Mouse (Mus musculus) erythroid progenitor cell, adult 5-6 weeks (primary cell): ENCODE data around the gene Myd88. TPM values are rescaled to one million over a fixed set of nuclear protein-coding genes. Genes with fewer than 3 reads are reported as not detected.

Experiments
- ATAC-seq: replicated peaks from 2 replicates; pipeline ENCODE4 v1.8.0; 2016; ENCODE audit warnings: moderate number of reproducible peaks, mild to moderate bottlenecking, moderate TSS enrichment, inconsistent platforms; ENCODE audit not compliant: poor library complexity, low FRiP score, severe bottlenecking
- total RNA-seq, 2 experiments: library from RNA; stranded (forward) in 1 of 2; stranded (reverse) in 1 of 2; fragments of 150-400 nt in 1 of 2; fragments of 186-747, 209-891 nt in 1 of 2; gene quantifications; 2 replicates each; pipeline versions ENCODE4 v1.2.3 to v1.2.4; 2015 to 2017; ENCODE audit warnings: low replicate concordance in 2 of 2

Myd88 gene
- total RNA-seq, 2 experiments from 2014 or later = 14.0 to 22.6 TPM

- no peak for ATAC-seq
Measured at GRCm38 (mm10) chr9:119309067-119309466, 32.1 kb downstream of the Myd88 start.

GRCm38 (mm10) chr9:119305863-119306262, 35.3 kb downstream of the Myd88 start:
- no peak for ATAC-seq

GRCm38 (mm10) chr9:119298563-119298962, 42.6 kb downstream of the Myd88 start:
- ATAC-seq = no peak

- no peak for ATAC-seq
Measured at GRCm38 (mm10) chr9:119297696-119298095, 43.5 kb downstream of the Myd88 start.

- ATAC-seq = no peak
Measured at GRCm38 (mm10) chr9:119290791-119291190, 50.4 kb downstream of the Myd88 start.

Other genes with a start within 250 kb of the Myd88 start
- not detected in 2 replicates for gene Plcd1, start 247.9 kb downstream of the Myd88 start, total RNA-seq (2015; ENCODE audit: low replicate concordance)
- not detected in 2 replicates for gene Plcd1, start 247.9 kb downstream of the Myd88 start, total RNA-seq (2017; ENCODE audit: low replicate concordance)
- gene Dlec1, start 238.9 kb downstream of the Myd88 start, total RNA-seq (2015; ENCODE audit: low replicate concordance) = 0.36 TPM in 1 of 2 replicates, not detected in the other
- gene Dlec1, start 238.9 kb downstream of the Myd88 start, total RNA-seq (2017; ENCODE audit: low replicate concordance) = not detected in 2 replicates
- not detected in 2 replicates for gene Acaa1b, start 184.3 kb downstream of the Myd88 start, total RNA-seq (2015; ENCODE audit: low replicate concordance)
- gene Acaa1b, start 184.3 kb downstream of the Myd88 start, total RNA-seq (2017; ENCODE audit: low replicate concordance) = not detected in 2 replicates
- not detected in 2 replicates for gene Gm47289, start 182.2 kb downstream of the Myd88 start, total RNA-seq (2015; ENCODE audit: low replicate concordance)
- gene Gm47289, start 182.2 kb downstream of the Myd88 start, total RNA-seq (2017; ENCODE audit: low replicate concordance) = not detected in 2 replicates
- not detected in 2 replicates for gene Slc22a13, start 132.3 kb downstream of the Myd88 start, total RNA-seq (2015; ENCODE audit: low replicate concordance)
- not detected in 2 replicates for gene Slc22a13, start 132.3 kb downstream of the Myd88 start, total RNA-seq (2017; ENCODE audit: low replicate concordance)
- gene Oxsr1, start 19.0 kb downstream of the Myd88 start, total RNA-seq (2015; ENCODE audit: low replicate concordance) = 20.9 and 48.6 TPM in 2 replicates
- gene Oxsr1, start 19.0 kb downstream of the Myd88 start, total RNA-seq (2017; ENCODE audit: low replicate concordance) = 35.0 and 37.1 TPM in 2 replicates
- gene Acaa1a, start 1.7 kb downstream of the Myd88 start, total RNA-seq (2015; ENCODE audit: low replicate concordance) = 5.9 and 10.8 TPM in 2 replicates
- gene Acaa1a, start 1.7 kb downstream of the Myd88 start, total RNA-seq (2017; ENCODE audit: low replicate concordance) = 5.2 and 5.4 TPM in 2 replicates
- gene Xylb, start 16.0 kb upstream of the Myd88 start, total RNA-seq (2015; ENCODE audit: low replicate concordance) = not detected in 2 replicates
- gene Xylb, start 16.0 kb upstream of the Myd88 start, total RNA-seq (2017; ENCODE audit: low replicate concordance) = not detected in 2 replicates
- gene Slc22a14, start 24.1 kb upstream of the Myd88 start, total RNA-seq (2015; ENCODE audit: low replicate concordance) = not detected in 2 replicates
- gene Slc22a14, start 24.1 kb upstream of the Myd88 start, total RNA-seq (2017; ENCODE audit: low replicate concordance) = not detected in 2 replicates
- not detected in 2 replicates for gene Acvr2b, start 60.7 kb upstream of the Myd88 start, total RNA-seq (2015; ENCODE audit: low replicate concordance)
- gene Acvr2b, start 60.7 kb upstream of the Myd88 start, total RNA-seq (2017; ENCODE audit: low replicate concordance) = 0.26 TPM in 1 of 2 replicates, not detected in the other
- gene Exog, start 103.5 kb upstream of the Myd88 start, total RNA-seq (2015; ENCODE audit: low replicate concordance) = 1.7 and 5.8 TPM in 2 replicates
- 3.1 and 4.5 TPM in 2 replicates for gene Exog, start 103.5 kb upstream of the Myd88 start, total RNA-seq (2017; ENCODE audit: low replicate concordance)
- gene Scn5a, start 237.6 kb upstream of the Myd88 start, total RNA-seq (2015; ENCODE audit: low replicate concordance) = not detected in 2 replicates
- not detected in 2 replicates for gene Scn5a, start 237.6 kb upstream of the Myd88 start, total RNA-seq (2017; ENCODE audit: low replicate concordance)